Mouse (Mus musculus): ENCODE measurements at regions not wholly inside any gene's neighbourhood (a gene's known extent, or its start where the extent isn't known, plus 50 kb on each side); places are given as distances from the start of the nearest gene placed in this dataset.
A peak's percentile ranks its signal among the peaks of the same experiment; 100 is the strongest.

DNA sequence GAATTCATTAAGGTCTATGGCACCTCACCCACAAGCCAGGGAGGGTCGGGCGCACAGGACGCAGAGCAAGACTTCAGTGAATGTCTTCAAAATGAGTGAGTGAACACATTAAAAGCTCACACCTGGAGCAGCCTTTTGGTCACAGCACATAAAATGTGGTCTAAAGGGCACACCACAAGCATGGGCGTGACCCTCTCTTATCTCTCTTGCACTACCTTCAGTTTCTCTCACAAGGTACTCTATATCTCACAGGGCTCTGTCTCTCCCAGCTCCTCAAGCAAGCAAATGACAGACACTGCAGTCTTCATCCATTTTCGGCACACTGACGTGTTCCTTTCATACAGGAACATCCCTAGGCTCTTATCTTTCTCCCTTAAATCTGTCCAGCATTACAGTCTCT is 444.0 kb downstream of the Slc16a7 start:
- no peak for DNase-seq (ENCODE audit: low spot score in 2 of 2)

DNA sequence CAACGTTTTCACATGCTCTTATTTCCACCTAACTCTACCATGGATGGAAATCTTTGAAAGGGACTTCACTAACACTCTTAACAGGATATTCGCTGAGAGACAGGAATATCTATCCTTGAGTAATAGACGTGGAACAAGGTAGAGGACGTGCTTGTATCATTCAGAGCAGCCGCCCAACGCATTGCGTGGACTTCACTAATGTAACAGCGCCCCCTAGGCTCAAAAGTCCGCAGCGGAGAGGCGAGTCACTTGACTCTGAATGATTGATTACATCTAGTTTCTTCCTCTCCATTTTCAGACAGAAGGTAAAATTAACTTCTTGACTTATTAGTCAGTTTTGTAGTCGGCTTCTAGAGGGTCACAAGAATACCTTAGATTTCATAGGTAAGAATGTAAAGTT is 447.1 kb downstream of the Slc16a7 start:
- DNase-seq (ENCODE audit: low spot score in 2 of 2) = peak in 1 of 2 experiments; percentile 60

- no peak for DNase-seq (ENCODE audit: low spot score in 2 of 2)
Measured at GRCm38 (mm10) chr10:124927218-124927617, 462.0 kb downstream of the Slc16a7 start.

DNA sequence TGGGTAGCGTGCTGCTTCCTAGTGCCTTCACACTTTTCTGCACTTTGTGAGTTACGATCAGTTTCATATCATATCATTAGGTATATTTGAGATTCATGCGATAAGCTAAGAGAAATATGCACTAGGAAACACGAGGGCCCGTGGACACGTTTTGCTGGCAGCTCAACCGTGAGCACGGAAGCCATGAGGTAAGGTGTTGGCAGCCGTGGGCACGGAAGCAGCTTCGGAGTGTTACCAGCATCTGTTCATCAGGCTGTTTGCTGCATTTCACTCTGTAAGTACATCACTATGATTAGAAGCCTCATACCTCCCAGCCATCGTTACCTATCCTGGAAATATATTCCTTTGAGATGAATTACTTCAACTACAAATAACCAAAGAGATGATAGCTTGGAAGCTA is 489.2 kb downstream of the Slc16a7 start:
- DNase-seq (ENCODE audit: low spot score in 2 of 2) = no peak

DNA sequence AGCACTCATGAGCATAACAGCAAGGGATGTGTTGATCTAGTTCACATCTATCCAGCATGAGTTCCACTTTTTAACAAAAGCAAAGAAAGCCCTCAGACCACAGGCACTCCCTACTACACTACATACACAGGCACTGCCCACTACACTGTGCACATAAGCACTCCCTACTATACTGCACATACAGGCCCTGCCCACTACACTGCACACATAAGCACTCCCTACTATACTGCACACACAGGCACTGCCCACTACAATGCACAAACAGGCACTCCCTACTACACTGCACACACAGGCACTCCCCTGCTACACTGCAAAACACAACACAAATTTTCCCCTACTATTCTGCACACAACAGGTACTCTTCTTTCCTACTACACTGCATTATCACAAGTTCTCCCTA is 510.7 kb downstream of the Slc16a7 start:
- no peak for DNase-seq (ENCODE audit: low spot score in 2 of 2)

DNA sequence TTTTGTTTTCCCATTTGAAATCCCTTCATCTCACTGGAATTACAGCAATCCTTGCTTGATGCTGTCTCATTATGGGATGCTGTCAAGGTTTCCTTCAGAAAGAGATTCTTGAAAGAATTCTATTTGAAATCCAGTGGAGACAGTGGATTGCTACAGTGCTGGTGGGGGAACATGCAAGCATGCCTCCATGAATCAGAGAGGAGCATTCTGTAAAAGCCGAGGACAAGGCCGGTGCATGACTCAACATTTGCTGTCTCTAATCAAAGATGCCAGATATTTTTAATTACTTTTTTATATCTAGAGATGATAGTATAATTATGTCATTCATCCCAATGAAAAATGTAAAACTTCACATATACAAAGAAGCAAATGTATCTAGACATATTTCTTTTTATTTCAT is 511.6 kb downstream of the Slc16a7 start:
- no peak for DNase-seq (ENCODE audit: low spot score in 2 of 2)

DNA sequence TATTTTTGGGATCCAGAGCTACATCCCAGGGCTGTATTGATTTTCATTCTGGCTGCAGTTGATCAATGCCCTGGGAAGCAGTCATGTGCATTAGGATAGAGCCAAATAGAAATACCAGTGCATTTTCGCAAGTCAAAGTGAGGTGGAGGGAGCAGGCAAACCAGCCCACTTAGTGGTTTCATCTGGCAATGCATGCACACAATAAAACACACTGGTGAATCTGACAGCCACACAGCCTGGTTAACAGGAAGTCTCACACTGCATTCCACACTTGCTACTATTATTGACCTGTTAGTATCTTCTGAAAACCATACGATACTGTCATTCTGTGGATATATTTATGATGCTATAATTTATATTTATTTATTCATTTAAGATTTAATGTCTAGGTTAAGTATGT is 517.1 kb downstream of the Slc16a7 start:
- no peak for DNase-seq (ENCODE audit: low spot score in 2 of 2)

DNA sequence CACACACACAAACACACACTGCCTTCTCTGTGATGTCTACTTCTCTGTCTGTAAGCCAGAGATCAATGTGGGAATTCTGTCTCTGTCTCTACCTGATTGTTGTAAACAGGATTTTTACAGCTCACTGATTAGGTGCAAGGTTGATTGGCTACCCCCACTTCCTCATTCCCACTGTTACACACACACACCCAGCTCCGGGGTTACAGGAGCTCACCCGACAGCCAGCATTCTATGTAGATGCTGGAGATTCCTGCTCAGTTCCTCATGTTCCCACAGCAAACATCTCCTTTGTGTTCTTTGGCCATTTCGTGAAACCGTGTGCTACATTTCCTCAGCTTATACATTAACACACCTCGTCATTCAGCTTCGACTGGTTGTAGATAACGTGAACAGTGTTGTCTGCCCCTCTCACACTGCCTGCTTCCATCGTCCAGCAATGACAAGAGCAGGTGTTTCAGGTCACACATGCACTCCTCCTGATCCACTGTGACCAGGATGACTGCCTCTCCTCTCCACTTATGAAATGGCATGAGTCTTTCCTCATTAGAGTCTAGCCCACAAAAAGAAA is 546.6 kb downstream of the Slc16a7 start:
- no peak for DNase-seq (ENCODE audit: low spot score in 2 of 2)

DNA sequence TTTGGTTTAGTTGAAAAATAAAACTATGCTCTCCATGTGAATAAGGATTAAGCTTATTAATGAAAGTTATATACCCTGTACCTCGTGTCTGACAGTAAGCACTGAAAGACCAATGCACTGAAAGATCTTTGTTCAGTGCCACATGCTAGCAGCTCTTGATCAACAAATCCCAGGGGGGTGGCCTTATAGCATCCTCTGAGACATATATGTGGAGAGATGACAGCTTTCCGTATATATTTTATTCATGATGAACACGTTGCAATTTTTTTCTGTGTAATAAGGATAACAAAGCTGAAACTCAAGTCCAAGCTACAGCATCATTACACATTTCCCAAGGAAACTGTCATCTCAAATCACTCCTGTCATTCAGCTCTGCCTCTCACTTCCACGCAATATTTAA is 555.3 kb downstream of the Slc16a7 start:
- no peak for DNase-seq (ENCODE audit: low spot score in 2 of 2)

GRCm38 (mm10) chr10:124803997-124804614 is 585.2 kb downstream of the Slc16a7 start:
- no peak for DNase-seq (ENCODE audit: low spot score in 2 of 2)
